Mouse (Mus musculus): ENCODE data around the gene Strn3.

GRCm38 (mm10) chr12:51623366-51623694 lies 68.4 kb downstream of the Strn3 start:
- no peak for TF ChIP-seq POLR2A (IDR thresholded peaks at IDR 0.05; ENCODE audit: insufficient read depth, low read depth, low read length)
- no peak for TF ChIP-seq CTCF (IDR thresholded peaks at IDR 0.05; ENCODE audit: insufficient read depth, low read depth, low read length)

Measured in olfactory bulb, adult 2 months (tissue).